Mouse (Mus musculus) limb, embryonic 14.5 days (tissue): ENCODE measurements around the gene Rbm6. TPM values are rescaled to one million over a fixed set of nuclear protein-coding genes. Genes with fewer than 3 reads are reported as not detected.

Experiments used
- ATAC-seq: fragments of 200-750 bp; cut with Nextera tagmentation; 2 replicates; pipeline ENCODE4 v1.8.0; 2017; ENCODE audit warnings: low read depth, moderate number of reproducible peaks, moderate TSS enrichment; ENCODE audit not compliant: low FRiP score
- DNase-seq: peaks from one replicate; pipeline ENCODE4 v3.0.0-alpha.2; 2015; ENCODE audit warnings: low spot score
- H3K27ac ChIP-seq: fragments of 300-500 bp; sonication (generic); replicated peaks from 2 replicates; pipeline ENCODE4 v1.5.1; 2014; ENCODE audit warnings: low read depth, mild to moderate bottlenecking, low read length, moderate library complexity, mixed read lengths
- H3K27me3 ChIP-seq: fragments of 300-500 bp; sonication (generic); 2 replicates; pipeline ENCODE4 v1.6.1; 2014; ENCODE audit warnings: low read length, mixed read lengths; ENCODE audit not compliant: control insufficient read depth, insufficient read depth
- H3K36me3 ChIP-seq: fragments of 300-500 bp; sonication (generic); 2 replicates; pipeline ENCODE4 v1.6.1; 2014; ENCODE audit warnings: mild to moderate bottlenecking, low read length, moderate library complexity, mixed read lengths; ENCODE audit not compliant: control insufficient read depth, insufficient read depth
- H3K4me1 ChIP-seq: fragments of 300-500 bp; sonication (generic); 2 replicates; pipeline ENCODE4 v1.6.1; 2014; ENCODE audit warnings: antibody characterized with exemption, low read length, mixed read lengths; ENCODE audit not compliant: control insufficient read depth, insufficient read depth
- H3K4me2 ChIP-seq: fragments of 300-500 bp; sonication (generic); replicated peaks from 2 replicates; pipeline ENCODE4 v1.6.1; 2014; ENCODE audit warnings: low read depth, mild to moderate bottlenecking, low read length, moderate library complexity; ENCODE audit not compliant: severe bottlenecking
- H3K4me3 ChIP-seq: fragments of 300-500 bp; sonication (generic); replicated peaks from 2 replicates; pipeline ENCODE4 v1.5.1; 2014; ENCODE audit warnings: low read length
- H3K9ac ChIP-seq: fragments of 300-500 bp; sonication (generic); 2 replicates; pipeline ENCODE4 v1.6.1; 2014; ENCODE audit warnings: mild to moderate bottlenecking, low read depth, low read length, moderate library complexity; ENCODE audit not compliant: severe bottlenecking
- H3K9me3 ChIP-seq: fragments of 300-500 bp; sonication (generic); 2 replicates; pipeline ENCODE4 v1.6.1; 2016; ENCODE audit warnings: low read length; ENCODE audit not compliant: control insufficient read depth
- POLR2A ChIP-seq: fragments of 200-500 bp; IDR thresholded peaks from 2 replicates; pipeline ENCODE4 v1.8.0; 2012; ENCODE audit warnings: inconsistent platforms, mild to moderate bottlenecking, moderate library complexity, borderline replicate concordance; ENCODE audit not compliant: insufficient read depth, insufficient read length; ENCODE audit errors: extremely low read depth
- WGBS: fragments of 180-500 bp; shearing (Covaris S2); extraction: QIAGEN DNeasy Blood & Tissue Kit; methylation state at CpG from one replicate; pipeline ENCODE4 v1.1.7; 2014; 5-methylcytosine and 5-hydroxymethylcytosine counted together
- polyA plus RNA-seq, 2 experiments: library from polyadenylated mRNA; depleted of rRNA in 1 of 2; stranded (reverse) in 1 of 2; unstranded in 1 of 2; fragments of >200 nt; fragmentation: Nextera tagmentation in 1 of 2; extraction: Ambion mirVana in 1 of 2; gene quantifications; 2 replicates each; pipeline versions ENCODE4 v1.2.1 to v1.2.3; 2012 to 2014

The Rbm6 gene
- polyA plus RNA-seq, 2 experiments: 56.1 to 68.2 TPM

DNA sequence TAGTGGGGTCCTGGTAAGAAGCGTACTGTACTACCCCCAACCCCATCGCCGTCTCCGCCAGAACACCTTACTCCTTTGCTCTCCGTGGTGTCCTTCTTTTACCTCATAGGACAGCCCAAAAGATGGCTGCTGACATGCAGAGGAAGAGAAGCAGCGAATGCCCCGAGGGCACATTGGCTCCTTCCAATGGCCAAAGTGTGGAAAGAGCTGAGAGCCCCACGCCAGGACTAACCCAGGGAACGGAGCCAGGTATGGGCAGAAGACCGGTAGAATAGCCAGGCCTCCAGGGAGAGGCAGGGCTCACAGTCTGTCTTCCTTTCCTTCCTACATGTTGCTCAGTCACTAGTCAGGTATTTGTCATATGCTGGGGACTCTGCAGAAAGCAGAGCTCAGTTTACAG is 25.5 kb upstream of the Rbm6 start:
- no peak for DNase-seq
- no peak for ATAC-seq
- Histone ChIP-seq H3K27ac (no peak overlapping the region), H3K4me1 (peaks cover 2% of the 10 kb centered on the region; the same call in 1 of the 2 replicates), H3K4me2 (no peak overlapping the region), H3K9me3 (no peaks in the 10 kb centered on the region), H3K27me3 (peaks cover 12% of the 10 kb centered on the region; the same call in 1 of the 2 replicates), H3K36me3 (peaks cover 14% of the 10 kb centered on the region; the same call in 1 of the 2 replicates), H3K9ac (no peak overlapping the region), H3K4me3 (no peak overlapping the region)
- no peak for TF ChIP-seq POLR2A
- WGBS: 85% methylated on average over 10 of the region's 10 CpGs

DNA sequence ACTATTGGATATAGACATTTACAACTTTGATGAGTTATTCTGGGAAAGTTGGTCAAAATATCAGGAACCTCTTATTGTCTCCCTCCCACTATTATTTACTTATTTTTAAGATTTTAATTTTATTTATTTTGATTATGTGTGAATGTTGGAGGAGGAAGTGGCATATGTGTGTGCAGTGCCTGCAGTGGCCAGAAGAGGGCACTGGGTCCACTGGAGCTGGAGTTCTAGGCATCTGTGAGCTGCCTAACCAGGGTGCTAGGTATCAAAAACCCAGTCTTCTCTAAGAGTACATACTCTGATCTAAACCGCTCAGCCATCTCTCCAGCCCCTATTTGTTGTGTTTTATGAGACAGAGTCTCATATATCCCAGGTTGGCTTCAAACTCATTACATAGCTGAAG is 18.0 kb upstream of the Rbm6 start:
- DNase-seq (no peak), ATAC-seq (no peak)
- H3K27ac ChIP-seq: no peak overlapping the region
- H3K9me3 ChIP-seq: no peaks in the 10 kb centered on the region
- no peak overlapping the region for H3K4me2 ChIP-seq
- H3K27me3 ChIP-seq: no peaks in the 10 kb centered on the region
- TF ChIP-seq POLR2A: no peak
- no peak overlapping the region for H3K9ac ChIP-seq
- H3K4me1 ChIP-seq: no peaks in the 10 kb centered on the region
- H3K36me3 ChIP-seq: no peaks in the 10 kb centered on the region
- H3K4me3 ChIP-seq: no peak overlapping the region
- 100% methylated on average over 1 of the region's 1 CpGs for WGBS

DNA sequence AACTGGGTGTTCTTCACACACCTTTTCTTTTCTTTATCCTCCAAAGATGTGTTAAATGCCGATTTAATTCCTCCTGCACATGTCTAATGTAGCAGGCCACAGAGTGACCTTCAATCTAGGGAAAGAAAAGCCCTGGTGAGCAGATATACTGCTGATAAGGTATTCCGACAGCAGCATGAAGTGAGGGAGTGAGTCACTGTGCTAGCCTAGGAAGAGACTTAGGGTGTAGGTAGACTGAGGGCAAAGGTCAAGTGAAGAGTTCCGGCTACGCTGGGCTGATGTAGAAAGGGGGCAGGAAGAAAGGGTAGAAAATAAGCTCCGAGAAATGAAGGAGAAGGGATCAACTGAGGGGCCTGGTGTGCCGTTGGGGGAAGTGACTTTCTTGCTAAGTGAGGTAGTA is 17.2 kb upstream of the Rbm6 start:
- no peak overlapping the region for H3K4me2 ChIP-seq
- no peak for TF ChIP-seq POLR2A
- no peaks in the 10 kb centered on the region for H3K36me3 ChIP-seq
- no peaks in the 10 kb centered on the region for H3K27me3 ChIP-seq
- ATAC-seq (no peak), DNase-seq (no peak)
- H3K4me3 ChIP-seq: no peak overlapping the region
- H3K9ac ChIP-seq: no peak overlapping the region
- no peaks in the 10 kb centered on the region for H3K9me3 ChIP-seq
- WGBS: 79% methylated on average over 6 of the region's 6 CpGs
- no peaks in the 10 kb centered on the region for H3K4me1 ChIP-seq
- H3K27ac ChIP-seq: no peak overlapping the region

DNA sequence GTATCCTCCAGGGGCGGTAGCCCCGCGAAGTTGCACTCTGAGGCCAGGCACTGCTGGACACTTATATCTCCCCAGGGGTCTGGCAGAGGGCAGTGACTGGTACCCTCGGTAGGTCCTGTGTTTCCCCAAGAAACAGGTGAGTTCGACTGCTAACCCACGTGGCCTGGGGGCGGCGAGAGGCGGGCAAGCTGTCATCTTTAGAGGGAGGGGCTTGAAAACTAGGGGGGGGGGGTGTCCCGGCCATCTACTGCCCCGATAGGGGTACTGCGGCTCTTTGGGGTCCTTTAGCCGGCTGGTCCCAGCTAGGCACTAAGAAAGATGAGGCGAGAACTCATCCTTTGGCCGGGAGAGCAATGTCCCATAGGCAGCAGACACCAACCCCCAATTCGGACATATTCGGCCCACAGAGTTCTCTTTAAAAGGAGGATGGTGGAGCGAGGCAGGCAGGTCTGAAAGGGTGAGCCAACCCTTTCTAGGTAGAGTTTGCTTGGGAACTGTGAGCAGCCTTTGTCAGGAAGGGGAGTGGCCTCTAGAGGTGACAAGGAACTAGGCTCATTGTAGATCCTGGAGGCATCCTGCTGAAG is 15.3 kb upstream of the Rbm6 start:
- peak; percentile 79 for ATAC-seq
- no peaks in the 10 kb centered on the region for H3K27me3 ChIP-seq
- no peaks in the 10 kb centered on the region for H3K4me1 ChIP-seq
- TF ChIP-seq POLR2A: no peak
- H3K4me3 ChIP-seq: peak overlapping the region; percentile 75
- WGBS: 0% methylated on average over 18 of the region's 18 CpGs
- H3K9ac ChIP-seq: peak overlapping the region; percentile 66
- peak overlapping the region; percentile 65 for H3K4me2 ChIP-seq
- peak; percentile 18 for DNase-seq
- no peaks in the 10 kb centered on the region for H3K36me3 ChIP-seq
- H3K9me3 ChIP-seq: no peaks in the 10 kb centered on the region
- peak overlapping the region; percentile 55; the same call in 1 of the 2 replicates for H3K27ac ChIP-seq

GRCm38 (mm10) chr9:107887804-107888266 is 14.8 kb upstream of the Rbm6 start, which contains the start of gene Mon1a:
TSS of gene Mon1a (plus strand) at chr9:107888151.
- Histone ChIP-seq H3K4me2 (peak within 1 kb of the TSS; percentile 65), H3K4me1 (no peaks in the 10 kb centered on the region), H3K27ac (peak within 1 kb of the TSS; percentile 55; the same call in 1 of the 2 replicates), H3K27me3 (no peaks in the 10 kb centered on the region), H3K9me3 (no peaks in the 10 kb centered on the region), H3K36me3 (no peaks in the 10 kb centered on the region), H3K9ac (peak within 1 kb of the TSS; percentile 66), H3K4me3 (peak within 1 kb of the TSS; percentile 75)
- 0 out of 2 replicates have a peak, but pooled peaks have one; percentile 19 for TF ChIP-seq POLR2A
- DNase-seq: peak; percentile 82
- 1% methylated on average over 28 of the region's 28 CpGs for whole genome bisulfite sequencing
- ATAC-seq: peak; percentile 93

DNA sequence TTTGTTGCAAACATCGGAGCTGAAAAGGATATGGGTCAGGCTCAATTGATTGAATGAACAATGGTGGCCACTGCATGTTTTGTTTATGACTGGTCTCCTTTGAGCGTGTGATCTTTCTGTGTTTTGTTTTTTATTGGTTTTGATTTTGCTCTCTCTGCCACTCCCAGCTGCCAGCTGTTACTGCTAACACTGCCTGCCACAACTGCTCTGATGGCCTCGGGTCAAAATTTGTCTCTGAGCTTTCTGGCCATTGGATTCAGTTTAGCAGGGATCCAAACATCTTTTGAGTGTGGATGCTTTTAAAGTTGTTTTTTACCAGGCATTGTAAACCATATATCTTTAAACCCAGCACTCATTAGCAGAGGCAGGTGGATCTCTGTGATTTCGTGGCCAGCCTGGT is 7.4 kb upstream of the Rbm6 start:
- H3K27me3 ChIP-seq: no peaks in the 10 kb centered on the region
- H3K4me3 ChIP-seq: no peak overlapping the region
- H3K4me2 ChIP-seq: no peak overlapping the region
- no peak overlapping the region for H3K27ac ChIP-seq
- no peaks in the 10 kb centered on the region for H3K4me1 ChIP-seq
- DNase-seq (no peak), ATAC-seq (no peak)
- H3K9ac ChIP-seq: no peak overlapping the region
- no peak for TF ChIP-seq POLR2A
- H3K9me3 ChIP-seq: no peaks in the 10 kb centered on the region
- no peaks in the 10 kb centered on the region for H3K36me3 ChIP-seq
- WGBS: 57% methylated on average over 4 of the region's 4 CpGs
